In the genomic region with DNA sequence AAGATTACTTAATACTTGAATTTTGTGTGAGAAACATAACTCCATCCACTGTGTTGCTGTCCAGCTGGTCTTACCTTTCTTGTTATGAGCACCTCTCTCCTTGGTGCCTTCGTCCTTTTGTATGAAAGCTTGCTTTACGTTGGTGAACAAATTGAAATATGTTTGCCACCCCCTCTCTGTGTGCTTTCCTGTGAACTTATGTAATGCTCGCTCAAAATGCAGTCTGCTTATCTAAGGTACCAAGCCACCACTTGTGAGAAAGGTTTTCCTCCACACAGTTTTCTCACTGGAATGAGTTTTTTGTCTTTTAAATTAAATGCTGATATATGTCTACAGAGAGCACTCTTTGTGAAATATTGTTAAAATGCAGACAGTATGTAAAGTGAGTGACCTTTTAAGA, we compare ENCODE assay signal across 29 mouse cellular contexts. TPM values are rescaled to one million over a fixed set of nuclear protein-coding genes. Genes with fewer than 3 reads are reported as not detected.
"Had no signal": no experiment of that assay in that cellular context is flagged by ENCODE, and none has a peak within 500 bp of the region (broad histone marks: within the 10 kb centered on the region; RNA-seq: fewer than 3 reads in every experiment).

No protein-coding gene starts in this region.

- H3K27me3 ChIP-seq: heart, embryonic 13.5 days; heart, embryonic 15.5 days; hindbrain, embryonic 13.5 days; hindbrain, embryonic 15.5 days; kidney, embryonic 15.5 days; limb, embryonic 13.5 days; limb, embryonic 15.5 days; liver, embryonic 12.5 days had no signal

- H3K9ac ChIP-seq: heart, embryonic 13.5 days; heart, embryonic 15.5 days; hindbrain, embryonic 13.5 days; hindbrain, embryonic 15.5 days; kidney, embryonic 15.5 days; limb, embryonic 13.5 days; limb, embryonic 15.5 days; liver, embryonic 12.5 days; liver, embryonic 14.5 days had no signal

- H3K27ac ChIP-seq: gastrocnemius, adult 2 months; heart, embryonic 10.5 days; heart, embryonic 13.5 days; heart, embryonic 15.5 days; hindbrain, embryonic 13.5 days; hindbrain, embryonic 15.5 days; hindbrain, postnatal 0 days; kidney, embryonic 15.5 days; kidney, postnatal 0 days; limb, embryonic 13.5 days; limb, embryonic 15.5 days; liver, embryonic 12.5 days; liver, embryonic 14.5 days had no signal

- H3K4me3 ChIP-seq: gastrocnemius, adult 2 months; heart, embryonic 10.5 days; heart, embryonic 13.5 days; heart, embryonic 15.5 days; hindbrain, embryonic 13.5 days; hindbrain, embryonic 15.5 days; kidney, embryonic 15.5 days; limb, embryonic 13.5 days; limb, embryonic 15.5 days; liver, embryonic 12.5 days had no signal

- H3K4me1 ChIP-seq: heart, embryonic 10.5 days; heart, embryonic 13.5 days; heart, embryonic 15.5 days; hindbrain, embryonic 13.5 days; hindbrain, embryonic 15.5 days; kidney, embryonic 15.5 days; limb, embryonic 13.5 days; limb, embryonic 15.5 days; liver, embryonic 12.5 days had no signal

- H3K4me2 ChIP-seq: heart, embryonic 13.5 days; heart, embryonic 15.5 days; hindbrain, embryonic 13.5 days; hindbrain, embryonic 15.5 days; kidney, embryonic 15.5 days; limb, embryonic 13.5 days; limb, embryonic 15.5 days; liver, embryonic 12.5 days had no signal

- H3K9me3 ChIP-seq: heart, embryonic 10.5 days; heart, embryonic 13.5 days; heart, embryonic 15.5 days; hindbrain, embryonic 13.5 days; hindbrain, embryonic 15.5 days; kidney, embryonic 15.5 days; limb, embryonic 13.5 days; limb, embryonic 15.5 days; liver, embryonic 12.5 days had no signal

- ATAC-seq: hindbrain, postnatal 0 days; intestine, embryonic 16.5 days; liver, embryonic 12.5 days had no signal

- DNase-seq: gastrocnemius, adult 2 months; gastrocnemius, postnatal 10 days; gastrocnemius, postnatal 25 days; heart, adult 18-20 months; heart, postnatal 14 days; heart, postnatal 36 days; kidney, adult 11 months; kidney, adult 2 months; kidney, adult 9 months; kidney, postnatal 14 days; kidney, postnatal 4 days; left cerebral cortex, postnatal 4 days had no signal

RNA-seq across cellular contexts. Expression of a gene that starts 30.7 kb away (rescaled TPM):
- total RNA-seq: gastrocnemius, postnatal 10 days; gastrocnemius, postnatal 25 days; gastrocnemius, postnatal 4 days; heart, adult 18-20 months; heart, postnatal 14 days; heart, postnatal 36 days had no signal

RNA-seq across cellular contexts. Expression of a gene that starts 36.2 kb away (rescaled TPM):
- total RNA-seq: granulocyte monocyte progenitor cell, adult 5-6 weeks; hematopoietic stem cell, adult 5-6 weeks had no signal
- polyA plus RNA-seq: heart, embryonic 10.5 days; liver, adult 2 months had no signal
